Mouse (Mus musculus) kidney, adult 2 months (tissue): ENCODE measurements around the gene Pex12.

Experiments used
- CTCF ChIP-seq: fragments of 200-500 bp; conservative IDR thresholded peaks from 2 replicates; pipeline ENCODE4 v1.5.1; 2011; ENCODE audit warnings: low read depth, mild to moderate bottlenecking, control low read depth, low read length, moderate library complexity, mixed read lengths; ENCODE audit not compliant: insufficient read depth, insufficient read length
- POLR2A ChIP-seq: fragments of 200-500 bp; IDR thresholded peaks from one replicate; pipeline ENCODE4 v1.6.1; 2011; ENCODE audit warnings: low read depth, low read length, control low read depth

DNA sequence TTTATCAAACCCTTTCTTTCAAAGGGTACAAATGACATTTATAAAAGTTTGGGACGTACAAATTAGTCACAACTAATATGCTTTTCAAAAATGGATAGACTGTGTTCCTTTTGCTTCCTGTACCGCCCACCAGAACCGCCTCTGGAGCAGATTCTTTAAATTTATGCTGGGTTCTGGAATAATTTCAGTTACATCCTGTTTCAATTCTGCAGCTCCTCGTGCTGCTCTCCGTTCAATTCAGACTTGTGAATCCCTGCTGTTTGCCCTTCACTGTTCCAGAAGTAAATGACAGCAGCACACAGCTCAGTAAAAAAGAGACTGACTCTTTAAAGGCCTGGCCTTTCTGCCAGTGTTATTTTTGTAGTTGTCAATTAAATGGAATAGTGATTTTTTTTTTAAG lies 10.1 kb upstream of the Pex12 start:
- TF ChIP-seq POLR2A (no peak), CTCF (no peak)
